ENCODE assay signal across 14 mouse cellular contexts in genomic region chr5:150114778-150115177, GRCm38 (mm10). TPM values are rescaled to one million over a fixed set of nuclear protein-coding genes. Genes with fewer than 3 reads are reported as not detected.
A peak's percentile ranks its signal among the peaks of the same experiment; 100 is the strongest.
DNase-seq lines count a peak whose midpoint lies in the region; ATAC-seq and TF ChIP-seq lines count a peak whose summit lies in the region.
"Had no signal": no experiment of that assay in that cellular context is flagged by ENCODE, and none has a peak within 500 bp of the region (broad histone marks: within the 10 kb centered on the region; RNA-seq: fewer than 3 reads in every experiment).

No protein-coding gene starts in this region.

- H3K9me3 ChIP-seq in forebrain, embryonic 13.5 days (replicated peaks): 0 out of 2 replicates have a peak, but pooled peaks cover under 1% of the 10 kb centered on the region
- H3K9me3 ChIP-seq in forebrain, embryonic 12.5 days: no peaks in the 10 kb centered on the region
- no peaks in the 10 kb centered on the region for H3K9me3 ChIP-seq in heart, embryonic 15.5 days (replicated peaks)
- H3K9me3 ChIP-seq in lung, embryonic 14.5 days (ENCODE audit: low read depth, low read length): peaks cover 3% of the 10 kb centered on the region; the same call in 1 of the 2 replicates
- H3K9me3 ChIP-seq: embryonic facial prominence, embryonic 15.5 days had no signal

- 84% methylated on average over 4 of the region's 4 CpGs for WGBS in forebrain, embryonic 13.5 days
- WGBS in forebrain, embryonic 12.5 days: 91% methylated on average over 4 of the region's 4 CpGs
- WGBS in heart, embryonic 15.5 days: 76% methylated on average over 4 of the region's 4 CpGs
- WGBS in lung, embryonic 14.5 days: 74% methylated on average over 4 of the region's 4 CpGs
- 85% methylated on average over 4 of the region's 4 CpGs for WGBS in lung, adult 2 months

- TF ChIP-seq POLR2A in lung, adult 2 months (IDR thresholded peaks at IDR 0.05; ENCODE audit: borderline replicate concordance, extremely low read depth, low read depth, low read length): no peak
- TF ChIP-seq POLR2A in brain, embryonic 14.5 days (IDR thresholded peaks at IDR 0.05; ENCODE audit: borderline replicate concordance, extremely low read depth, insufficient read depth, insufficient read length, poor library complexity, severe bottlenecking): no peak

- no peak for TF ChIP-seq CTCF in lung, embryonic 14.5 days (IDR thresholded peaks at IDR 0.05; ENCODE audit: low read depth)
- TF ChIP-seq CTCF in lung, adult 2 months (IDR thresholded peaks at IDR 0.05; ENCODE audit: insufficient read depth, low read length): no peak
- TF ChIP-seq CTCF in brain, embryonic 14.5 days (IDR thresholded peaks at IDR 0.05; ENCODE audit: borderline replicate concordance, extremely low read depth, insufficient read depth, insufficient read length): no peak
- TF ChIP-seq CTCF in gastrocnemius, adult 2 months (IDR thresholded peaks at IDR 0.05): no peak

- peaks cover 16% of the 10 kb centered on the region for H3K4me1 ChIP-seq in forebrain, embryonic 13.5 days
- H3K4me1 ChIP-seq in forebrain, embryonic 12.5 days: peaks cover 15% of the 10 kb centered on the region
- peaks cover 33% of the 10 kb centered on the region for H3K4me1 ChIP-seq in heart, embryonic 15.5 days (replicated peaks)
- H3K4me1 ChIP-seq in lung, embryonic 14.5 days (ENCODE audit: insufficient read depth): peaks cover 7% of the 10 kb centered on the region; the same call in 1 of the 2 replicates
- H3K4me1 ChIP-seq in lung, adult 2 months (ENCODE audit: control insufficient read depth, insufficient read depth, low read length): peaks cover 6% of the 10 kb centered on the region

- no peak overlapping the region for H3K4me2 ChIP-seq in forebrain, embryonic 13.5 days
- no peak overlapping the region for H3K4me2 ChIP-seq in forebrain, embryonic 12.5 days
- peak overlapping the region; percentile 26; the same call in 1 of the 2 replicates for H3K4me2 ChIP-seq in heart, embryonic 15.5 days
- H3K4me2 ChIP-seq in lung, embryonic 14.5 days: no peak overlapping the region

- no peak for DNase-seq in heart, postnatal 4 days
- DNase-seq in lung, embryonic 14.5 days: peak; percentile 81
- DNase-seq in lung, adult 2 months: no peak
- peak; percentile 61 for DNase-seq in brain, embryonic 14.5 days (ENCODE audit: low read depth)
- DNase-seq in gastrocnemius, adult 2 months: no peak
- DNase-seq: adrenal gland, postnatal 36 days; cerebellum, adult 9-10 months; kidney, adult 11 months; right cerebral cortex, adult 18-20 months had no signal

- no peak overlapping the region for H3K9ac ChIP-seq in forebrain, embryonic 13.5 days
- no peak overlapping the region for H3K9ac ChIP-seq in forebrain, embryonic 12.5 days
- H3K9ac ChIP-seq in heart, embryonic 15.5 days: no peak overlapping the region
- H3K9ac ChIP-seq in lung, embryonic 14.5 days: no peak overlapping the region
- H3K9ac ChIP-seq: embryonic facial prominence, embryonic 15.5 days had no signal

- H3K4me3 ChIP-seq in forebrain, embryonic 13.5 days: no peak overlapping the region
- no peak overlapping the region for H3K4me3 ChIP-seq in forebrain, embryonic 12.5 days (replicated peaks)
- H3K4me3 ChIP-seq in heart, embryonic 15.5 days: no peak overlapping the region
- H3K4me3 ChIP-seq in lung, embryonic 14.5 days (ENCODE audit: low read depth, low read length): no peak overlapping the region
- H3K4me3 ChIP-seq in lung, adult 2 months (replicated peaks; ENCODE audit: extremely low read depth, low read depth, low read length): no peak overlapping the region
- no peak overlapping the region for H3K4me3 ChIP-seq in gastrocnemius, adult 2 months
- H3K4me3 ChIP-seq: embryonic facial prominence, embryonic 15.5 days had no signal

- 0 out of 2 replicates have a peak overlapping the region, but pooled peaks have one; percentile 1 for H3K27ac ChIP-seq in forebrain, embryonic 13.5 days
- H3K27ac ChIP-seq in forebrain, embryonic 12.5 days: no peak overlapping the region
- peak overlapping the region; percentile 70; the same call in 1 of the 2 replicates for H3K27ac ChIP-seq in heart, embryonic 15.5 days
- H3K27ac ChIP-seq in lung, embryonic 14.5 days (ENCODE audit: low read depth): no peak overlapping the region
- H3K27ac ChIP-seq in gastrocnemius, adult 2 months: no peak overlapping the region

- intact Hi-C loops in gastrocnemius, adult 2 months (cut with DNase I): loop anchor here (5.0 kb wide), 1 partner anchor 43 kb away; no protein-coding TSS in a partner anchor

- no peaks in the 10 kb centered on the region for H3K36me3 ChIP-seq in forebrain, embryonic 13.5 days (ENCODE audit: poor library complexity, severe bottlenecking)
- H3K36me3 ChIP-seq in forebrain, embryonic 12.5 days (replicated peaks): no peaks in the 10 kb centered on the region
- no peaks in the 10 kb centered on the region for H3K36me3 ChIP-seq in heart, embryonic 15.5 days
- H3K36me3 ChIP-seq in lung, embryonic 14.5 days (ENCODE audit: insufficient read depth): no peaks in the 10 kb centered on the region
- H3K36me3 ChIP-seq: embryonic facial prominence, embryonic 15.5 days; G1E had no signal

- H3K27me3 ChIP-seq in forebrain, embryonic 13.5 days: peaks cover 3% of the 10 kb centered on the region; the same call in 1 of the 2 replicates
- H3K27me3 ChIP-seq in forebrain, embryonic 12.5 days: peaks cover 5% of the 10 kb centered on the region; the same call in 1 of the 2 replicates
- no peaks in the 10 kb centered on the region for H3K27me3 ChIP-seq in heart, embryonic 15.5 days
- H3K27me3 ChIP-seq in lung, embryonic 14.5 days (ENCODE audit: insufficient read depth, low read length): 0 out of 2 replicates have a peak, but pooled peaks cover 4% of the 10 kb centered on the region
- H3K27me3 ChIP-seq: embryonic facial prominence, embryonic 15.5 days had no signal

- ATAC-seq in forebrain, embryonic 13.5 days: no peak
- ATAC-seq in forebrain, embryonic 12.5 days (ENCODE audit: low FRiP score): no peak
- ATAC-seq in heart, embryonic 15.5 days (replicated peaks; ENCODE audit: insufficient number of reproducible peaks, insufficient read depth, low FRiP score, low read depth): no peak
- ATAC-seq in lung, embryonic 14.5 days (ENCODE audit: insufficient read depth): no peak

RNA-seq across cellular contexts. Expression of gene Fry, which starts 3.7 kb away (rescaled TPM):
- 20.8 and 22.8 TPM in 2 replicates for polyA plus RNA-seq in forebrain, embryonic 13.5 days (2015; fragmentation: Nextera tagmentation; extraction: Ambion mirVana)
- 15.2 and 18.2 TPM in 2 replicates for polyA plus RNA-seq in forebrain, embryonic 12.5 days (2016; fragmentation: Nextera tagmentation; extraction: Ambion mirVana)
- 26.7 and 30.3 TPM in 2 replicates for polyA plus RNA-seq in heart, embryonic 15.5 days (2015; fragmentation: Nextera tagmentation; extraction: Ambion mirVana)
- total RNA-seq in heart, postnatal 4 days (2021): 100 to 1,000 TPM; 169 to 174 TPM
- polyA plus RNA-seq in lung, embryonic 14.5 days (2014; fragmentation: Nextera tagmentation; extraction: Ambion mirVana): 5.5 and 5.7 TPM in 2 replicates
- 37.0 and 39.3 TPM in 2 replicates for polyA plus RNA-seq in lung, adult 2 months (2012; rRNA removed)
- polyA plus RNA-seq in brain, embryonic 14.5 days (2012; rRNA removed): 38.3 and 61.6 TPM in 2 replicates
- 10 to 100 TPM; 73.5 to 85.7 TPM for total RNA-seq in gastrocnemius, adult 2 months (2021)

Comparison
In these comparisons a context has a peak if more than half of its experiments do, and no peak if none do; other contexts are left out.
1. H3K27ac ChIP-seq: peak in forebrain, embryonic 13.5 days (single experiment) and heart, embryonic 15.5 days (single experiment); none in forebrain, embryonic 12.5 days (single experiment), lung, embryonic 14.5 days (single experiment) and gastrocnemius, adult 2 months (single experiment).
2. DNase-seq: peak in lung, embryonic 14.5 days (single experiment) and brain, embryonic 14.5 days (single experiment); none in heart, postnatal 4 days (single experiment), lung, adult 2 months (single experiment) and gastrocnemius, adult 2 months (single experiment).